Mouse (Mus musculus) left cerebral cortex, postnatal 25 days (tissue): Measurements from ENCODE around the gene Ankrd54. TPM values are rescaled to one million over a fixed set of nuclear protein-coding genes. Genes with fewer than 3 reads are reported as not detected.
"Not testable (repeated sequence)": the region's sequence is repeated elsewhere in the genome, so short reads cannot be mapped to it uniquely, and the experiment has no call there.

ENCODE experiments used
- DNase-seq, 2 experiments: peaks; one replicate each; pipeline ENCODE4 v3.0.0; 2022; ENCODE audit warnings: low spot score in 2 of 2, mixed read lengths in 1 of 2
- intact Hi-C: fragments of 180-260 bp; cut with DNase I; formaldehyde crosslinking; loops from one replicate; pipeline ENCODE4 v1.15.1; 2025
- total RNA-seq, 2 experiments: library from RNA; stranded (reverse); gene quantifications; 2 replicates each; pipeline ENCODE4 v1.2.3; 2021

Gene Ankrd54
- total RNA-seq, 2 experiments from 2014 or later: 19.1 to 21.1 TPM

DNA sequence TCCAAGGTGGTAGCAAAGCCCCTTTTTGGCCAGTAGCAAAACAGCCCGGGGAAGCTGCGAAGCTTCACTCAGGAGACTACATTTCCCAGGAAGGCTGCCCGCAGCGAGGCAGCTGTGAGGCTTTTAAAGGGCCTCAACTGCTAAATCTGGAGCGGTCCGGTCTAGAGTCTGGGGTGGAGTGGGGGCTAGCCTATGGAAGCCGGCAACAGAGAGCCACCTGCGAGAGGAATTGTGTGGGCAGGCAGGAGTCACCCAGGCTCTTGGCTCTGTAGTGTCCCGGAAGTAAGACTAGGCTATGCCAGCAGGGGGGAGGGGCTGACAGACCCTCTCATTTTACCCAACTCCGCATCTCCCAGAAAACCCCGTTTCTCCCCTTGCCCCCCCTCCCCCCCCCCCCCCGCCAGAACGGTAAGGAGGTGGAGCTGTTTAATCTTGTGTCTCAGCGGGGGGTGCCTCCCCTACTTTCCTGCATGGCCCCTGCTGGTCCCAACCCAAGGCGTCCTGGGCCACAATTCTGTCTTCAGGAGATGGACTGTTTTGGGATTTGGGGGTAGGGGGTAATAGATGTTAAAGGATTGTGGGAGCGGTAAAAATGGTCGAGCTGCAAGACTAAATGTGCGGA, 36.9 kb downstream of the Ankrd54 start:
- DNase-seq: peak in 1 of 2 experiments; percentile 43
- intact Hi-C loops: no loop called here

GRCm38 (mm10) chr15:79023366-79023765, 39.3 kb downstream of the Ankrd54 start:
- no peak for DNase-seq
- intact Hi-C loops: no loop called here

DNA sequence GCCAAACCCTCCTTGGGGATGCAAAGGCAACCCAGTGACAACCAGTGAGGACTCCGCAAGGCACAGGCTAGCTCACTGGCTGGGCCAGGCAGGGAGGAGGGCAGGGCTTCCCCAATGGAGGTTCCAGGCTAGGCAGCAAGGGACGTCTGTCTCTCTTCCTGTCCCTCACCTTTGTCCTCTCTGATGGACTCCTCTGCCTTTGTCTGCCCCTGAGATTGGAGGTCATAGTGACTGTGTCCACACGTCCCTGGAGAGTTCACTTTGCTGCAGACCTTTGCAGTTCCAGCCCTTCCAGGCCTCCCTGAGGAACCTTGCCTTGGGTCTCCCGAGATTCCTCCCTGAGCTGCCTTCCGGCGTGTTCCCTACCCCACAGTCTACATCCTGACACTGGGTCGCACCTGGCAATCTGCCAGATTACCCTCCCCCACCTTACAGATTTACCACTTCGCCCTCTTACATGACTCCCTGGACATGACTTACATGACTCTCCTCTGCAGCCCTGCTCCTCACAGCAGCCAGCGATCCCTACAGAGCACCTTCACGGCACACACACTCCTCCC, 39.9 kb downstream of the Ankrd54 start:
- no peak for DNase-seq
- intact Hi-C loops: no loop called here

- DNase-seq: no peak
- intact Hi-C loops: no loop called here
These were observed 43.8 kb downstream of the Ankrd54 start for GRCm38 (mm10) chr15:79018886-79019285.

- no peak for DNase-seq
- intact Hi-C loops: no loop called here
These were observed 44.5 kb downstream of the Ankrd54 start for GRCm38 (mm10) chr15:79018191-79018590.

DNA sequence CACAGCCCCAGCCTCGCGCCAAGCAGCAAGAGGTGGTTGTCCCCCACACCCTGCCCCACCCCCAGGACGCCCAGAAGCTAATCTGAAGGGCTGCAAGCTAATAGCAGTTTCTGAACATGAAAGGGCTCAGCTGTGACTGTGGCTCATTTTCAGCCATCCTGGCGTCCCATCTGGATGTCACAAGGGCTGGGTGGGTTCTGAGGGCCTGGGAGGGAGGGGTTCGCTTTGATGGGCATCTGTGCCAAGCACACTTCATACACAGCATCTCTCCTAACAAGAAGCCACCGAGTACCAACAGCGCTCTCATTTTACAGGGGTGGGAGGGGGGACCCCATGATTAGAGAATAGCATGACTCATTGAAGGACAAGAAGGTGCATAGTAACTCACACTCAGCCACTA, 49.3 kb downstream of the Ankrd54 start:
- intact Hi-C loops: no loop called here
- DNase-seq: no peak

GRCm38 (mm10) chr15:79011550-79011949, 51.1 kb downstream of the Ankrd54 start:
- intact Hi-C loops: no loop called here
- no peak for DNase-seq

DNA sequence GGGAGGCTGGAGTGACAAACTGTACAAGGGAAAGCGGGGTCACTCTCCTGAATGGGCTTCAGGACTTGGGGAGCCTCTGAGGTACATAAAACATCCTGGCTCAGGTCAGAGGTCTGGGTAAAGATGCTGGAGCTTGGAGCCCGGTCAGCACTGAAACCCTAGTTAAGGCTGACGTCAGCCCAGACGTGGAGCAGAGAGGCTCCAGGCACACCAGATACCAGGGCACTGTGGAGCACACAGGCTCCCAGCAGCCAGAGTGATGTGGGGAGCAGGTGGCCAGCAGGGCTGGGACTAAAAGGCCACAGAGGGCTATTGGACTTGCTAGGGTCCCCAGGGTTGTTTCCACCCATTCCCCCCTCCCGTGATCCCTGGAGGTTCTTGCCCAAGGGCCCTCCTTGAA, 53.0 kb downstream of the Ankrd54 start:
- intact Hi-C loops: no loop called here

DNA sequence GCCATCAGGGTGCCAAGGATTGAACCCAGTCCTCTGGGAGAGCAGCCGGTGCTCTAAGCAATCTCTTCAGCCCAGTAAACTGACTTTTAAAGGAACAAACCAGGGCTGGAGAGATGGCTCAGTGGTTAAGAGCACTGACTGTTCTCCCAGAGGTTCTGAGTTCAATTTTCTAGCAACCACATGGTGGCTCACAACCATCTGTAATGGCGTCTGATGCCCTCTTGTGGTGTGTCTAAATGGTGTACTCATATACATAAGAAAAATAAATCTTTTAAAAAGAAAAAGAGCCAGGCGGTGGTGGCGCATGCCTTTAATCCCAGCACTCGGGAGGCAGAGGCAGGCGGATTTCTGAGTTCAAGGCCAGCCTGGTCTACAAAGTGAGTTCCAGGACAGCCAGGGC, 54.9 kb downstream of the Ankrd54 start:
- DNase-seq, intact Hi-C loops: not testable (repeated sequence)

More for the DNA sequence above, 53.0 kb downstream of the Ankrd54 start:
- no peak for DNase-seq

GRCm38 (mm10) chr15:79007059-79007458, 55.6 kb downstream of the Ankrd54 start:
- DNase-seq: no peak
- intact Hi-C loops: no loop called here

DNA sequence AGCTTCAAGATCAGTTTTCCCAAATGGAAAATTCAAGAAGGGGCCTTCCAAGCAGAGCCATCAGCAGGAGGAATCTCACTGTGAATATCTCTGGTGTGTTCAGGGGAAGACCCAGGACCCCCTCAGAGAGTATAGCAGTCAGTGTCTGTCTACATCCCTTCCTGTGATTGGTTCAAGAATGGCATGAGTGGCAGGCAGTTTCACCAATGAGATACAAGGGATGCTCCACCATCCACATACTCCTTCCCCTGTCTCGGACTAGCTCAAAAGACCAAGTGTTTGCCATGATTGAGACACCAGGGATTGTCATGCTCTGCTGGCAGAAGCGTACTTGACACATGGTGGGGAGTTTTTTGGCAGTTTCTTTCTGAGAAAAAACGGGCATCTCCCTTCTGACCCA, 56.1 kb downstream of the Ankrd54 start:
- peak in 1 of 2 experiments; percentile 40 for DNase-seq
- intact Hi-C loops: no loop called here

- intact Hi-C loops: no loop called here
- DNase-seq: no peak
These were observed 57.1 kb downstream of the Ankrd54 start for GRCm38 (mm10) chr15:79005581-79005980.

Other genes with a start within 250 kb of the Ankrd54 start
- gene Cdc42ep1, start 220.3 kb downstream of the Ankrd54 start, total RNA-seq: 10 to 100 TPM; 11.9 to 13.2 TPM
- gene Lgals2, start 207.4 kb downstream of the Ankrd54 start, total RNA-seq: not detected
- 10 to 100 TPM; 58.0 to 61.2 TPM for gene Gga1, start 185.7 kb downstream of the Ankrd54 start, total RNA-seq
- gene Gm49510, start 163.2 kb downstream of the Ankrd54 start, total RNA-seq: under 1 TPM; 0.48 to 0.73 TPM
- gene Sh3bp1, start 163.1 kb downstream of the Ankrd54 start, total RNA-seq: 10 to 100 TPM; 20.4 to 24.3 TPM
- 100 to 1,000 TPM; 165 to 180 TPM for gene Pdxp, start 149.0 kb downstream of the Ankrd54 start, total RNA-seq
- 10 to 100 TPM; 19.6 to 21.3 TPM for gene Lgals1, start 136.2 kb downstream of the Ankrd54 start, total RNA-seq
- gene Nol12, start 128.0 kb downstream of the Ankrd54 start, total RNA-seq: 10 to 100 TPM; 37.7 to 37.9 TPM
- 10 to 100 TPM; 16.4 to 16.8 TPM for gene Triobp, start 115.2 kb downstream of the Ankrd54 start, total RNA-seq
- 10 to 100 TPM; 91.8 to 96.6 TPM for gene H1f0, start 34.4 kb downstream of the Ankrd54 start, total RNA-seq
- gene Galr3, start 21.0 kb downstream of the Ankrd54 start, total RNA-seq: under 1 TPM; 0.53 to 0.55 TPM
- 10 to 100 TPM; 66.3 to 69.3 TPM for gene Eif3l, start 12.3 kb upstream of the Ankrd54 start, total RNA-seq
- gene Micall1, start 46.0 kb upstream of the Ankrd54 start, total RNA-seq: 10 to 100 TPM; 23.8 to 24.1 TPM
- gene Polr2f, start 78.1 kb upstream of the Ankrd54 start, total RNA-seq: 100 to 1,000 TPM in 1 of 2 experiments, 10 to 100 TPM in 1; 98.4 to 106 TPM
- gene 1700088E04Rik, start 78.4 kb upstream of the Ankrd54 start, total RNA-seq: 10 to 100 TPM; 11.7 to 12.2 TPM
- gene Sox10, start 102.3 kb upstream of the Ankrd54 start, total RNA-seq: 10 to 100 TPM; 24.5 to 25.4 TPM
- 10 to 100 TPM; 49.9 to 54.6 TPM for gene Pick1, start 166.3 kb upstream of the Ankrd54 start, total RNA-seq
- gene Gm49486, start 166.5 kb upstream of the Ankrd54 start, total RNA-seq: under 1 TPM; 0.37 to 0.53 TPM
- under 1 TPM in 1 of 2 experiments, not detected in 1; 0.37 TPM for gene Slc16a8, start 191.9 kb upstream of the Ankrd54 start, total RNA-seq
- gene Baiap2l2, start 222.6 kb upstream of the Ankrd54 start, total RNA-seq: 1 to 10 TPM; 2.3 to 3.7 TPM